Mouse (Mus musculus) frontal cortex, adult 2 months (tissue): Measurements from ENCODE around the gene Phldb2. TPM values are rescaled to one million over a fixed set of nuclear protein-coding genes. Genes with fewer than 3 reads are reported as not detected.

Experiments
- polyA plus RNA-seq: library from polyadenylated mRNA; depleted of rRNA; stranded (reverse); fragments of >200 nt; gene quantifications from 2 replicates; pipeline ENCODE4 v1.2.3, GENCODE M21; 2012; rRNA removed

The Phldb2 gene
- polyA plus RNA-seq, 1 experiment, result 7.0 TPM

Other genes starting within 250 kb of the Phldb2 start
- gene Tagln3, start 229.0 kb downstream of the Phldb2 start, polyA plus RNA-seq, result 452 and 462 TPM in 2 replicates
- 27.0 and 29.9 TPM in 2 replicates for gene Abhd10, start 210.6 kb downstream of the Phldb2 start, polyA plus RNA-seq
- gene Plcxd2, start 56.6 kb upstream of the Phldb2 start, polyA plus RNA-seq, result 28.2 and 33.5 TPM in 2 replicates
- gene Cd96, start 166.7 kb upstream of the Phldb2 start, polyA plus RNA-seq, result 0.06 TPM in 1 of 2 replicates, not detected in the other
- 3.1 and 3.4 TPM in 2 replicates for gene Gm4737, start 201.5 kb upstream of the Phldb2 start, polyA plus RNA-seq